Mouse (Mus musculus): ENCODE measurements at regions not wholly inside any gene's neighbourhood (a gene's known extent, or its start where the extent isn't known, plus 50 kb on each side); places are given as distances from the start of the nearest gene placed in this dataset.

- peak; percentile 82 for DNase-seq (ENCODE audit: low spot score)
These were observed 77.6 kb upstream of the Kctd3 start for GRCm38 (mm10) chr1:189085245-189085644.

- DNase-seq (ENCODE audit: low spot score) = no peak
These were observed 73.6 kb upstream of the Kctd3 start for GRCm38 (mm10) chr1:189081267-189081666.

GRCm38 (mm10) chr1:189080797-189081196 lies 73.2 kb upstream of the Kctd3 start:
- peak; percentile 39 for DNase-seq (ENCODE audit: low spot score)

GRCm38 (mm10) chr1:189079451-189080410 lies 72.1 kb upstream of the Kctd3 start:
- DNase-seq (ENCODE audit: low spot score) = no peak

- no peak for DNase-seq (ENCODE audit: low spot score)
These were observed 70.2 kb upstream of the Kctd3 start for GRCm38 (mm10) chr1:189077861-189078260.

GRCm38 (mm10) chr1:189076276-189076675 lies 68.6 kb upstream of the Kctd3 start:
- DNase-seq (ENCODE audit: low spot score) = no peak

- DNase-seq (ENCODE audit: low spot score) = no peak
These were observed 68.0 kb upstream of the Kctd3 start for GRCm38 (mm10) chr1:189075671-189076070.

- DNase-seq (ENCODE audit: low spot score) = no peak
These were observed 64.9 kb upstream of the Kctd3 start for GRCm38 (mm10) chr1:189072516-189072915.

- no peak for DNase-seq (ENCODE audit: low spot score)
These were observed 60.6 kb upstream of the Kctd3 start for GRCm38 (mm10) chr1:189068204-189068603.

GRCm38 (mm10) chr1:189067204-189067960 lies 59.7 kb upstream of the Kctd3 start:
- no peak for DNase-seq (ENCODE audit: low spot score)

GRCm38 (mm10) chr1:189066446-189067151 lies 59.0 kb upstream of the Kctd3 start:
- no peak for DNase-seq (ENCODE audit: low spot score)

- no peak for DNase-seq (ENCODE audit: low spot score)
These were observed 57.7 kb upstream of the Kctd3 start for GRCm38 (mm10) chr1:189065152-189065910.

GRCm38 (mm10) chr1:189064629-189065028 lies 57.0 kb upstream of the Kctd3 start:
- no peak for DNase-seq (ENCODE audit: low spot score)

GRCm38 (mm10) chr1:189063699-189064098 lies 56.1 kb upstream of the Kctd3 start:
- DNase-seq (ENCODE audit: low spot score) = no peak

GRCm38 (mm10) chr1:189063209-189063608 lies 55.6 kb upstream of the Kctd3 start:
- DNase-seq (ENCODE audit: low spot score) = no peak

All from thymus, postnatal 0 days (tissue).